Mouse (Mus musculus) frontal cortex, postnatal 25 days (tissue): ENCODE results near the gene Pcnx3.

Experiments used
- DNase-seq, 2 experiments: peaks; one replicate each; pipeline ENCODE4 v3.0.0; 2022; ENCODE audit warnings: low spot score in 2 of 2

Gene Pcnx3

GRCm38 (mm10) chr19:5688200-5689087 lies at the start of gene Pcnx3, which contains the start of gene Map3k11:
Gene Pcnx3, minus strand, starts transcription at chr19:5688908.
Gene Map3k11, plus strand, starts transcription at chr19:5688742.
- peak; percentile 95 for DNase-seq

GRCm38 (mm10) chr19:5734325-5734724 lies 45.6 kb upstream of the Pcnx3 start:
- DNase-seq = no peak

GRCm38 (mm10) chr19:5731264-5731978 lies 42.7 kb upstream of the Pcnx3 start:
- peak; percentile 83 to 87 for DNase-seq

- no peak for DNase-seq
These were observed 41.8 kb upstream of the Pcnx3 start for GRCm38 (mm10) chr19:5730314-5731186.

- DNase-seq = peak; percentile 53 to 67
These were observed 40.7 kb upstream of the Pcnx3 start, which contains the start of gene Fam89b for GRCm38 (mm10) chr19:5729444-5729815. Gene Fam89b, minus strand, starts transcription at chr19:5729653.

- peak; percentile 46 to 52 for DNase-seq
These were observed 40.1 kb upstream of the Pcnx3 start for GRCm38 (mm10) chr19:5728631-5729443.

- peak; percentile 84 to 87 for DNase-seq
These were observed 39.0 kb upstream of the Pcnx3 start for GRCm38 (mm10) chr19:5727701-5728100.

GRCm38 (mm10) chr19:5726961-5727578 lies 38.4 kb upstream of the Pcnx3 start:
- DNase-seq = no peak

GRCm38 (mm10) chr19:5725767-5726515 lies 37.2 kb upstream of the Pcnx3 start, which contains the start of gene Ehbp1l1:
Gene Ehbp1l1, minus strand, starts transcription at chr19:5726317.
- no peak for DNase-seq

- DNase-seq = no peak
These were observed 36.5 kb upstream of the Pcnx3 start for GRCm38 (mm10) chr19:5725029-5725707.

- no peak for DNase-seq
These were observed 35.8 kb upstream of the Pcnx3 start for GRCm38 (mm10) chr19:5724549-5724941.

GRCm38 (mm10) chr19:5723934-5724548 lies 35.3 kb upstream of the Pcnx3 start:
- DNase-seq = no peak

GRCm38 (mm10) chr19:5722848-5723425 lies 34.2 kb upstream of the Pcnx3 start:
- no peak for DNase-seq

GRCm38 (mm10) chr19:5721233-5721632 lies 32.5 kb upstream of the Pcnx3 start:
- no peak for DNase-seq

GRCm38 (mm10) chr19:5716955-5717354 lies 28.2 kb upstream of the Pcnx3 start:
- no peak for DNase-seq

GRCm38 (mm10) chr19:5715793-5716688 lies 27.3 kb upstream of the Pcnx3 start:
- peak in 1 of 2 experiments; percentile 41 for DNase-seq

- no peak for DNase-seq
These were observed 25.0 kb upstream of the Pcnx3 start for GRCm38 (mm10) chr19:5713730-5714129.
